Mouse (Mus musculus) megakaryocyte, embryonic 14.5 days (primary cell): Measurements from ENCODE around the gene Upk3a.

Experiments used
- FLI1 ChIP-seq: IDR thresholded peaks from 2 replicates; pipeline ENCODE4 v1.6.1; 2012; ENCODE audit warnings: low read length, inconsistent platforms, mixed read lengths
- GATA1 ChIP-seq: IDR thresholded peaks from 3 replicates; pipeline ENCODE4 v1.6.1; 2012; ENCODE audit warnings: mixed read lengths, low read length, inconsistent platforms, borderline replicate concordance

DNA sequence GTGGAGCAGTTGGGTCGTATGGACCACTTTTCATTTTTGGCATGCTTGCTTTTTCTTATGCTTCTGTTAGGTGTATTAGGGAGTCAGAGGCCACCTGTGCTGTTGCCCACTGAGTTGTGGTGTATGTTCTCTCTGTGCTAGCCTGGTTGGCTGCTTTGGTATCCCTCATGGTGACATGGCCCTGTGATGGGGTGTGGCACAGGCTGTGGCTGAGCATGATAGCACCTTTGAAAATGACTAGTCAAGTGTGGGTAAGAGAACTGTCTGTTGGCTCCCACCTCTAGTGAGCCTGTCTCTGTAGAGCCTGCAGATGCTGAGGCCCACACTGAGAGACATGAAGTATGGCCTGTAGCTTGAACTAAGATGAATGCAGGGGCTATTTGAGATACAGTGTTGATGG is 32.8 kb downstream of the Upk3a start:
- TF ChIP-seq GATA1 (no peak), FLI1 (no peak)
